Mouse (Mus musculus): Measurements from ENCODE around the gene Tbc1d19. TPM values are rescaled to one million over a fixed set of nuclear protein-coding genes. Genes with fewer than 3 reads are reported as not detected.

The Tbc1d19 gene
- 66.9 and 71.5 TPM in 2 replicates for polyA plus RNA-seq (2015; fragmentation: Nextera tagmentation; extraction: Ambion mirVana)

DNA sequence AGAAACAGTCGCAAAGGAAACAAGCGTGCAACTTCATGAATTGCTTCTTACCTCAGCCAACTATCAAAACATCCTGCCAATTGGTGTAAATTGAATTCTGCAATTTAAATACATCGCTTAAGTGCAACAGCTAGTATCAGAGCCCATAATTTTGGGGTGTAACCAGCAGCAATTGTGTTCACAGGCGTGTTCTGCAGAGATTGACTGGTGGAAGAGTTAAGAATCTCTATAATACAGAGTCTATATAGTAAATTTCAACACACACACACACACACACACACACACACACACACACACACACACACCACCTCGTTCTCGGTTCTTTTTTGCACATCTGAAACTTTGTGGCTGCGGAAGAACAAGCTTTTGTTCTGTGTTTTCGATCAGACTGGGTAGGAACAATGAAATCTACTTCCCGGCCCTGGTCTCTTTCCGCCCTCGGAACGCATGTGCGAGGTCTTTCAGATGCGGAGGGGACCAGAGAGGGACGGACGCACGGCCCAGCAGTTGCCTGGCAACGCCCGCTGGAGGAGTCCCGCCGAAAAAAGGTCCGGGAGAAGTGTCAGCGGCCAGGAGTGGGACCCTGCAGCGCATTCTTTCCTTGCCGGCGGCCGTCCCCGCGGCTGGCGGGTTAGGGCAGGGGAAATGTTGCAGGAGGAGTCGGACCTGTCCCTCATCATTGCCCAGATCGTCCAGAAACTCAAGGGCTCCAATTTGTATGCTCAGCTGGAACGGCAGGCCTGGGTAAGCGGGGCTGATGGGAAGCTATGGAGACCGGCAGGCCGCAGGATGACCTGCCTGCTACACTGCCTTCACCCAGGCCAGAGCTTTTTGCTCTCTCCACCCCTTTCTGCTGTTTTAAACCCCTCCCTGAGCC, at the start of gene Tbc1d19:
TSS of gene Tbc1d19 (plus strand) at position 492 of the 877 bp plus-strand sequence.
- peak within 1 kb of the TSS; percentile 92 for H3K4me3 ChIP-seq (replicated peaks)
- H3K27me3 ChIP-seq (replicated peaks): no peaks in the 10 kb centered on the region; the same call in 1 of the 2 replicates
- peak within 1 kb of the TSS; percentile 65 for H3K4me2 ChIP-seq
- H3K27ac ChIP-seq (replicated peaks): peak within 1 kb of the TSS; percentile 81
- peaks cover 22% of the 10 kb centered on the region for H3K4me1 ChIP-seq
- no peaks in the 10 kb centered on the region for H3K36me3 ChIP-seq
- H3K9ac ChIP-seq (replicated peaks): peak within 1 kb of the TSS; percentile 64
- 6% methylated on average over 36 of the region's 36 CpGs for WGBS
- H3K9me3 ChIP-seq (replicated peaks): no peaks in the 10 kb centered on the region
- ATAC-seq (ENCODE audit: low FRiP score): peak; percentile 99

DNA sequence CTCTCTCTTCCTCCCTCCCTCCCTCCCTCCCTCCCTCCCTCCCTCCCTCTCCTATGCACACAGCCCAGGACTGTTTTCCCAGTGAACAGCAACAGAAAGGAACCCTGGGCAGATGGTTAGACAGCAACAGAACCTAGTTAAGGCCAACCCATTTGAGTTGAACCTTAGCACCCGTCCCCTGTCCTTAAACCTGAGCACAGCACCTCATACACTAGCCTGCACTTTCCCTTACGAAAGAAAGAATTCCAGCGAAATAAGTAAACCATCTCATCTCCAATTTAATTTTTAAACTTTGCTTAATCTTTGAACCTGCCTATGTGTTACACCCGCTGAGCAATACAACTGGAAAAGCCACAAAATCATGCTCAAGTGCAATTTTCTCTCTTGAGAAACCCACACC, 49.5 kb upstream of the Tbc1d19 start:
- 84% methylated on average over 4 of the region's 4 CpGs for WGBS
- Histone ChIP-seq H3K27ac (replicated peaks) (no peak overlapping the region), H3K4me2 (no peak overlapping the region), H3K9ac (replicated peaks) (no peak overlapping the region), H3K36me3 (no peaks in the 10 kb centered on the region), H3K27me3 (replicated peaks) (no peaks in the 10 kb centered on the region), H3K9me3 (replicated peaks) (no peaks in the 10 kb centered on the region), H3K4me1 (no peaks in the 10 kb centered on the region), H3K4me3 (replicated peaks) (no peak overlapping the region)
- ATAC-seq (ENCODE audit: low FRiP score): no peak

DNA sequence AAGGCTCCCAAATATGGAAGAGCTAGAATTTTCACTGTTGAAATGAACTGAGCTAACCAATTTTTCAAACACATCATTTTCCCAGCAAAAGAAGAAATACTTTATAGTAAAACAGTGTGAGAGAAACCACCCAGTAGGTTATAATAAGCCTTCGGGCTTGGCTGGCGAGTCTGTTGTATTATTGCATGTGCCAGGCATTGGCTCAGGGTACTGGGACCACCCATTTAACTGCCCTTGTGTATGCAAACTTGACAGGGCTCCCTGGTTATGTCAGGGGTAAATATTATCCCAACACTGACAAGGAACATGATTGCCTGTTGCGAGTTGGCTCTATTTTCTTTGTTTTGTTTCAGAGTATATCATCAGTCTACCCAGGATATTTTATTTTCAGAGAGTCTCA, 48.5 kb upstream of the Tbc1d19 start:
- H3K9ac ChIP-seq (replicated peaks): no peak overlapping the region
- H3K27ac ChIP-seq (replicated peaks): no peak overlapping the region
- no peak overlapping the region for H3K4me2 ChIP-seq
- no peaks in the 10 kb centered on the region for H3K36me3 ChIP-seq
- no peaks in the 10 kb centered on the region for H3K4me1 ChIP-seq
- no peak overlapping the region for H3K4me3 ChIP-seq (replicated peaks)
- H3K9me3 ChIP-seq (replicated peaks): no peaks in the 10 kb centered on the region
- no peaks in the 10 kb centered on the region for H3K27me3 ChIP-seq (replicated peaks)
- 92% methylated on average over 3 of the region's 3 CpGs for WGBS
- ATAC-seq (ENCODE audit: low FRiP score): no peak

DNA sequence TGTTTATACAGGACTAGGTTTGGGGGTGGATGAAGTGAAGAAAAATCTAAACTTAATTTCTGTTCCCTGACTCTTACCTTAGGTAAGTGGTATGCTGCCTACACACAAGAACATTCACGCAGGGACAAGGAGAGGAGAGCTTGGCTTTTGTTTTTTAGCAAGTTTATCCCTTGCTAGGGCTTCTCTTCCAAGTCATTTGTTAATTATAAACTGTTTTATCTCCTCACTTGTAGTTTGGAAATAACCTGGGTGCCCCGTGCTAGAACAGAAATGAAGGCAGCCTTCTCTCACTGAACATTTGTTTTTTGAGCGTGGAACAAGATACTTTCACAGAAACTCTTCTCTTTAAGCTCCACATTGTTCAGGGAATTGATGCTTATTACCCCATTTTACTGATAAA, 48.1 kb upstream of the Tbc1d19 start:
- H3K36me3 ChIP-seq: no peaks in the 10 kb centered on the region
- WGBS: 90% methylated on average over 3 of the region's 3 CpGs

GRCm38 (mm10) chr5:53784818-53785520, 24.4 kb upstream of the Tbc1d19 start:
- 75% methylated on average over 12 of the region's 12 CpGs for WGBS
- Histone ChIP-seq H3K36me3 (no peaks in the 10 kb centered on the region), H3K27me3 (replicated peaks) (no peaks in the 10 kb centered on the region)

More for the DNA sequence above, 48.1 kb upstream of the Tbc1d19 start:
- H3K4me2 ChIP-seq: no peak overlapping the region
- no peak overlapping the region for H3K4me3 ChIP-seq (replicated peaks)
- no peaks in the 10 kb centered on the region for H3K27me3 ChIP-seq (replicated peaks)
- H3K27ac ChIP-seq (replicated peaks): no peak overlapping the region
- H3K9me3 ChIP-seq (replicated peaks): no peaks in the 10 kb centered on the region
- ATAC-seq (ENCODE audit: low FRiP score): no peak
- H3K4me1 ChIP-seq: no peaks in the 10 kb centered on the region
- no peak overlapping the region for H3K9ac ChIP-seq (replicated peaks)

DNA sequence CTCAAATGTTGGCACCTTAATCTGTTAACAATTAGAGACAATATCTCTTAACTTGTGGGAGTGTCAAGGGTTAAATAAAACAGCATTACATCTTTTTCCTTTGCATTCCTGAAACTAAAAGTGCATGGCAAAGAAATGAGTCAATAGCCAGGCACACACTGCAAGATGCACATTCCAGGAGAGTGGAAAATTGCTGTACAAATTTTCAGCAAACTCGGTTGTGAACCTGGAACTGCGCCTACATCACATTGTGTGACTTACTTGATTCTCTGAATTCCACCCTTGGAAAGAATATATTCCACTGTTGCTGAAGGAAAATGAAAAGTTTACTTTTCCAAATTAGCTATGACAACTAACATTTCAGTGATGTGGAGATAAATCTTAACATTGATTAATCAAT, 8.0 kb upstream of the Tbc1d19 start:
- no peak overlapping the region for H3K4me2 ChIP-seq
- no peak overlapping the region for H3K9ac ChIP-seq (replicated peaks)
- H3K4me1 ChIP-seq: no peaks in the 10 kb centered on the region
- H3K27me3 ChIP-seq (replicated peaks): no peaks in the 10 kb centered on the region; the same call in 1 of the 2 replicates
- 92% methylated on average over 2 of the region's 2 CpGs for WGBS
- no peak overlapping the region for H3K27ac ChIP-seq (replicated peaks)
- no peaks in the 10 kb centered on the region for H3K36me3 ChIP-seq
- ATAC-seq (ENCODE audit: low FRiP score): no peak
- H3K4me3 ChIP-seq (replicated peaks): no peak overlapping the region
- H3K9me3 ChIP-seq (replicated peaks): no peaks in the 10 kb centered on the region

More at GRCm38 (mm10) chr5:53784818-53785520, 24.4 kb upstream of the Tbc1d19 start:
- no peak overlapping the region for H3K9ac ChIP-seq (replicated peaks)
- no peak overlapping the region for H3K27ac ChIP-seq (replicated peaks)
- ATAC-seq (ENCODE audit: low FRiP score): no peak
- no peak overlapping the region for H3K4me2 ChIP-seq
- H3K4me1 ChIP-seq: no peaks in the 10 kb centered on the region
- no peaks in the 10 kb centered on the region for H3K9me3 ChIP-seq (replicated peaks)
- no peak overlapping the region for H3K4me3 ChIP-seq (replicated peaks)

GRCm38 (mm10) chr5:53819711-53820110, 10.3 kb downstream of the Tbc1d19 start:
- no peak overlapping the region for H3K4me2 ChIP-seq
- H3K4me3 ChIP-seq (replicated peaks): no peak overlapping the region
- WGBS: 94% methylated on average over 7 of the region's 7 CpGs
- H3K9ac ChIP-seq (replicated peaks): no peak overlapping the region
- no peak overlapping the region for H3K27ac ChIP-seq (replicated peaks)
- H3K27me3 ChIP-seq (replicated peaks): no peaks in the 10 kb centered on the region
- no peaks in the 10 kb centered on the region for H3K4me1 ChIP-seq
- no peaks in the 10 kb centered on the region for H3K36me3 ChIP-seq
- no peak for ATAC-seq (ENCODE audit: low FRiP score)
- no peaks in the 10 kb centered on the region for H3K9me3 ChIP-seq (replicated peaks)

- H3K9ac ChIP-seq (replicated peaks): no peak overlapping the region
- 72% methylated on average over 7 of the region's 7 CpGs for WGBS
- no peaks in the 10 kb centered on the region for H3K9me3 ChIP-seq (replicated peaks)
- H3K27ac ChIP-seq (replicated peaks): no peak overlapping the region
- no peak overlapping the region for H3K4me2 ChIP-seq
- no peaks in the 10 kb centered on the region for H3K27me3 ChIP-seq (replicated peaks)
- 0 out of 2 replicates have a peak, but pooled peaks cover 2% of the 10 kb centered on the region for H3K4me1 ChIP-seq
- no peak overlapping the region for H3K4me3 ChIP-seq (replicated peaks)
- H3K36me3 ChIP-seq: peaks cover 1% of the 10 kb centered on the region; the same call in 1 of the 2 replicates
- no peak for ATAC-seq (ENCODE audit: low FRiP score)
These were observed 16.5 kb downstream of the Tbc1d19 start for GRCm38 (mm10) chr5:53825886-53826285.

DNA sequence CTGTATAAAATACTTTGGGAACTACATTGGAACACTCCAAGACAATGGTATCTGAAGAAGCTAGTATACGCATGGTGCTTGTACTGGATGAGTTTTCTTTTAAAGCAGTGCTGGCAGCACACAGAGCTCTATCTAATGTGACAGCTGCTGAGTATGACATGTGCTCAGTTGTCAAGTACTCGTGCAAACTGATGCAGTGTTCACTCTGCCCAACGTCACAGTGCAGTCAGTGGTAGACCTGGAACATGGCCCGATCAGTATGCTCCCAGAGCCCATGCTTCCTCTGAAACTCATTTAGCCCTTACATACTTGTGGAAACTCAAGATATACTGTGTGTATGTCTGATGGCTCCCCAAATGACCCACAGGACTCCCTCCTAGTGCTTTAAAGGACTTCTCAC, 25.1 kb downstream of the Tbc1d19 start:
- WGBS: 94% methylated on average over 4 of the region's 4 CpGs

DNA sequence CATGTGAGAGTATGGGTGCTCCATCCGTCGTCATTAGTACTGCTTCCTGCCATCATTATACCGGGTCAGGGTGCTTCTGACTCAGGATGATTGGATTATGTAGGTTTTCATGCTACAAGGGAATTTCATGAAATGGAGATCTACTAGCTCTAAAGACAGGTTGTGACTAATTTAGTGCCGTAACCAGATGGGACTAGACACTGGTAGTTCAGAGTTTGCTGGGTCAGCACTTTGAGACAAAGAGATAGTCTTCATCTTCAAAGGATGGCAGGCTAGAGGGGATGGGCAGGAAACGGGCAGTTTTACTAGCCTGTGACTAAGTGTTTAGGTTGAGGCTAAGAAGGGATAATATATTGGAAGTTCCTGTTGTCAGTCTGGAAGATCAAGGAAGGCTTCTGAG, 31.9 kb downstream of the Tbc1d19 start:
- Histone ChIP-seq H3K9me3 (replicated peaks) (no peaks in the 10 kb centered on the region), H3K27ac (replicated peaks) (no peak overlapping the region), H3K4me1 (no peaks in the 10 kb centered on the region), H3K36me3 (peaks cover 5% of the 10 kb centered on the region; the same call in 1 of the 2 replicates), H3K9ac (replicated peaks) (no peak overlapping the region), H3K4me2 (no peak overlapping the region), H3K27me3 (replicated peaks) (no peaks in the 10 kb centered on the region), H3K4me3 (replicated peaks) (no peak overlapping the region)
- no peak for ATAC-seq (ENCODE audit: low FRiP score)
- WGBS: 82% methylated on average over 5 of the region's 5 CpGs

More for the DNA sequence above, 25.1 kb downstream of the Tbc1d19 start:
- Histone ChIP-seq H3K27me3 (replicated peaks) (no peaks in the 10 kb centered on the region), H3K36me3 (peaks cover 21% of the 10 kb centered on the region), H3K9ac (replicated peaks) (no peak overlapping the region), H3K27ac (replicated peaks) (no peak overlapping the region), H3K4me3 (replicated peaks) (no peak overlapping the region), H3K9me3 (replicated peaks) (no peaks in the 10 kb centered on the region), H3K4me2 (no peak overlapping the region), H3K4me1 (no peaks in the 10 kb centered on the region)
- ATAC-seq (ENCODE audit: low FRiP score): no peak

DNA sequence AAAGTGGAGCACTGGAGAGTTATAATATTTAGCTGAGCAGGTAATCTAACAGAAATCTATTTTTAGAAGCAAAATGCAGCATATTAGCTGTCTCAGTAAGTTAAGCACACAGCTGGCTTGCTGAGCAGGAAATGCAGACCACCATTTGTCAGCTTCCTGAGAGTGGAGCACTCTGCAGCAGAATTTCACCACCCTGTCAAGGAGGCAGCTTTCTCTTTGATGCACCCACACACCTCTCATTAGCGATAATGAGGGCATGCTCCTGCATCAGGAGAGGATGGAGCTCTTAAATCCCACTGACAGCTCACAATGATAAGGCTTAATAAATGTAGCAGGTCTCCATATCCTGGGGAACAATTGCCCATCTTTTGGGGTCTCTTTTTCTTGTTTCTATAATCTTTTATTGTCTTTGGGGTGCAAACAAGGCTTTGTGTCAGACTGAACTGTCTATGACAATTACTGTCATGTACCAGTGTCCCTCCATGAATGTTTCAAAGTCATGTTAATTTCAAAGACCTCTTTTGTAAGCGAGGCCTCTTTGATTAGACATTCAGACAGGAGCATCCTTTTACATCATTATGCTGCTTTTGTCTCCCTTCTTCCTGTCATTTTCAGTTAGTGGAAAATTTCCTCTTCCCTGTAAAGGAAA, 39.0 kb downstream of the Tbc1d19 start:
- Histone ChIP-seq H3K9me3 (replicated peaks) (no peaks in the 10 kb centered on the region), H3K4me3 (replicated peaks) (no peak overlapping the region), H3K36me3 (0 out of 2 replicates have a peak, but pooled peaks cover 9% of the 10 kb centered on the region), H3K27ac (replicated peaks) (no peak overlapping the region), H3K27me3 (replicated peaks) (no peaks in the 10 kb centered on the region), H3K4me2 (no peak overlapping the region), H3K4me1 (no peaks in the 10 kb centered on the region), H3K9ac (replicated peaks) (no peak overlapping the region)
- WGBS: 66% methylated on average over 2 of the region's 2 CpGs
- no peak for ATAC-seq (ENCODE audit: low FRiP score)
